Mouse (Mus musculus) heart, adult 2 months (tissue): Measurements from ENCODE around the gene Wif1.

Experiments
- CTCF ChIP-seq: fragments of 200-600 bp; IDR thresholded peaks from 2 replicates; pipeline ENCODE4 v1.8.1; 2022; ENCODE audit warnings: antibody characterized with exemption, mild to moderate bottlenecking, moderate library complexity
- EP300 ChIP-seq: fragments of 200-500 bp; IDR thresholded peaks from 2 replicates; pipeline ENCODE4 v1.6.1; 2011; ENCODE audit warnings: low read depth, low read length, control low read depth; ENCODE audit not compliant: insufficient read depth

GRCm38 (mm10) chr10:121061336-121061835 is 27.6 kb downstream of the Wif1 start:
- TF ChIP-seq CTCF: no peak
- TF ChIP-seq EP300: no peak
